Mouse (Mus musculus) lung, embryonic 16.5 days (tissue): ENCODE data around the gene Clec16a. TPM values are rescaled to one million over a fixed set of nuclear protein-coding genes. Genes with fewer than 3 reads are reported as not detected.

Experiments used
- ATAC-seq: fragments of 200-750 bp; cut with Nextera tagmentation; 2 replicates; pipeline ENCODE4 v1.8.0; 2017; ENCODE audit warnings: low read depth, mild to moderate bottlenecking, moderate library complexity
- H3K27ac ChIP-seq: fragments of 300-500 bp; sonication (generic); 2 replicates; pipeline ENCODE4 v1.5.1; 2014; ENCODE audit warnings: mild to moderate bottlenecking, control low read depth, low read length
- H3K27me3 ChIP-seq: fragments of 300-500 bp; sonication (generic); 2 replicates; pipeline ENCODE4 v1.6.1; 2014; ENCODE audit warnings: low read depth, low read length, mixed read lengths; ENCODE audit not compliant: control insufficient read depth, insufficient read depth
- H3K36me3 ChIP-seq: fragments of 300-500 bp; sonication (generic); 2 replicates; pipeline ENCODE4 v1.6.1; 2014; ENCODE audit warnings: low read length; ENCODE audit not compliant: control insufficient read depth, insufficient read depth
- H3K4me1 ChIP-seq: fragments of 300-500 bp; sonication (generic); replicated peaks from 2 replicates; pipeline ENCODE4 v1.6.1; 2014; ENCODE audit warnings: low read length, mixed read lengths; ENCODE audit not compliant: control insufficient read depth, insufficient read depth
- H3K4me2 ChIP-seq: fragments of 300-500 bp; sonication (generic); 2 replicates; pipeline ENCODE4 v1.6.1; 2014; ENCODE audit warnings: low read depth, low read length, control low read depth
- H3K4me3 ChIP-seq: fragments of 300-500 bp; sonication (generic); 2 replicates; pipeline ENCODE4 v1.5.1; 2014; ENCODE audit warnings: mild to moderate bottlenecking, low read length, control low read depth
- H3K9ac ChIP-seq: fragments of 300-500 bp; sonication (generic); 2 replicates; pipeline ENCODE4 v1.6.1; 2014; ENCODE audit warnings: low read length, control low read depth
- H3K9me3 ChIP-seq: fragments of 300-500 bp; sonication (generic); 2 replicates; pipeline ENCODE4 v1.6.1; 2016; ENCODE audit warnings: low read length; ENCODE audit not compliant: control insufficient read depth
- WGBS: fragments of 180-500 bp; shearing (Covaris S2); extraction: QIAGEN DNeasy Blood & Tissue Kit; methylation state at CpG from one replicate; pipeline ENCODE4 v1.1.7; 2014; 5-methylcytosine and 5-hydroxymethylcytosine counted together
- polyA plus RNA-seq: library from polyadenylated mRNA; unstranded; fragments of >200 nt; fragmentation: Nextera tagmentation; extraction: Ambion mirVana; gene quantifications from 2 replicates; pipeline ENCODE4 v1.2.1, GENCODE M21; 2015

Gene Clec16a
- polyA plus RNA-seq, 1 experiment from 2014 or later: 27.3 TPM

DNA sequence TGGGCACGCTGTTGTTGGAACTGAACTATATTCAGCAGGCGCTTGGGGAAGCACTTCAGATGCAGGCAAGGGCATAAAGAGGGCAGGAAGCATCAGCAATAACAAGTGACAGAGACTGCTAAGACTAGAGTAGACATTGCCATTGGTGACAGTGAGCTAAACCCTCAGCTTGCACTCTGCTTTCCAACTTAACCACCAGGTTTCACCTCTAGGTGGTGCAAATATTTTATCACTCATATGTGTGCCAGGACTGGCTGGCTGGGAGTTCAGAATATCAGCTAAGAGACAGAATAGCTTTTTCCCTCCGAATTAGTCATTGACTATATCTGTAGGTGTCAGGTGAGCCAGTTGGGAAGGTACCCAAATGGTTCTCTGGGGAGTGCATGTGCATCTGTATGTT lies 41.4 kb downstream of the Clec16a start:
- no peak for ATAC-seq
- H3K27me3 ChIP-seq: no peaks in the 10 kb centered on the region
- H3K4me2 ChIP-seq: no peak overlapping the region
- peaks cover 2% of the 10 kb centered on the region for H3K36me3 ChIP-seq
- WGBS: 75% methylated on average over 3 of the region's 3 CpGs
- no peaks in the 10 kb centered on the region for H3K4me1 ChIP-seq
- no peak overlapping the region for H3K4me3 ChIP-seq
- no peaks in the 10 kb centered on the region for H3K9me3 ChIP-seq
- no peak overlapping the region for H3K27ac ChIP-seq
- H3K9ac ChIP-seq: no peak overlapping the region

DNA sequence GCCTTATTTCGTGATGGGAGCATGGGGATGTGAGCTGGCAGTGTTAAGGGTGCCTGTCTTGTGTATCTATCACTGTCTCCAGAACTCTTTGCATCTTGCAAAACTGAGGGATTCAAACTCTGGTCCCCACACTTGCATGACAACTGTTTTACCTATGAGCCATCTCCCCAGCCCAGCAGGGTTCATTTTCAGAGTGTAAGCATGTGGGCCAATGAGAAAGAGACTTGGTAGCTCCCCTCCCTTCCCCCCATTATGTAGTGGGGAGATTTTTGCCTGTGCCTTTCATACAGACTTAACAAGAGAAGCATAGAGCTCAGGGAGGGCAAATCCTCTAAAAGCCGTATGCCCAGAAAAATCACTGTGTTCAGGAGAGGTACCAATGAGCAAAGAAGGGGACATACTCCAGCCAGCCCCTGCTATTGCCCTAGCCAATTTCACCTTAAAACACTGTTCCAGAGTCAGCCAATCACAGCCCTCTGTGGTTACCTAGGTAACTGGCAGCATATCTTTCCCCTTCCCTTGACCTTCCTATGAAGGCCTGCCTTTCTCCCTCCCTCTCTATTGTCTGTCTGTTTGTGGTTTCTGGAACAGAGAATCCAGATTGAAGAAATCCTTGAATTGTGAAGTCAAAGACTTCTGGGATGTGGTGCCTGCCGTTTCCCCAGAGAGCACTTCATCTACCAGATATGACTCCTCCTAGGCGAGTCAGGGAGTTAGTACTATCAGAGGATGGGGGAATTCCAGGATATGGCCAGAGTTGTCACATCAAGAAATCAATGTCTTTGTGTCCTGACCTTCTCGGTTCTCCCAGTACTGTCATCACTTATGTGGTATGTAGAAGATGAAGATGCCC lies 55.0 kb downstream of the Clec16a start:
- no peak for ATAC-seq
- H3K4me2 ChIP-seq: no peak overlapping the region
- no peak overlapping the region for H3K9ac ChIP-seq
- no peaks in the 10 kb centered on the region for H3K9me3 ChIP-seq
- 64% methylated on average over 5 of the region's 5 CpGs for WGBS
- H3K4me1 ChIP-seq: no peaks in the 10 kb centered on the region
- H3K27me3 ChIP-seq: no peaks in the 10 kb centered on the region
- H3K36me3 ChIP-seq: peaks cover 7% of the 10 kb centered on the region
- H3K27ac ChIP-seq: no peak overlapping the region
- no peak overlapping the region for H3K4me3 ChIP-seq

DNA sequence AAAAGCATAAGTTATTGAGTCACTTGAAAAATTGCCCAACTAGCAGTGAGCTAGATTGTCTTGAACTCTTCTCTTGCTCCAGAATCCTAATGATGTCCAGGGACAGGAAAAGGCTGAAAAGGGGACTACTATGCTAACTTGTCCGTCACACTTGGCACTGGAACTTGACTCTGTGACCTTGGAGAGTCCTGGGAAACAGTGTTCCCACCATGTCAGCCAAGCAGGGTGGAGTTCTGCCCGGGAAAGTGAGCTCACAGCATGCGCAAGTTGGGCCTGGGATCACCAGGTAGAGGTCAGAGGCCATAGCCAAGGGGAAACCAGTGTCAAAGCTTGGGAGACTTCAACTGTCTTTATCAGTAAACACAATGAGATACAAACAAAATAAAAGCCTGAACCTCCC lies 62.7 kb downstream of the Clec16a start:
- H3K4me3 ChIP-seq: no peak overlapping the region

DNA sequence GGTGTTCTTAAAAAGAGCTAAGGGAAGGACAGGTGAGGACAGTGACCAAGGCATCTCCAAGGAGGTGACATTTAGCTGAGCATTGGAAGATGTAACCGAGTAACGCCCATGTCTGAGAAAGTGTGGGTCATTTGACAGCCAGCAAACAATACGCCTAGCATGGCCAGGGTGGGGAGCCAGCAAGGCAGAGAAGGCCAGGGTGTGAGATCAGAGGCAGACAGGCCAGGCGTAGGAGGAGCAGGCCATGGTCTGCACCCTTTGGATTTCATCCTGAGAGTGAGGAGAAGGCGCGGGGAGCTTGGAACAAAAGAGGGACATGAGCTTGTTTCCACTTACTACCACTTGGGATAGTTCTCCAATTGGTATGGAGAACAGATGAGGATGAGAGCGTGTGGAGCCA lies 64.8 kb downstream of the Clec16a start:
- Histone ChIP-seq H3K27ac (no peak overlapping the region), H3K4me2 (no peak overlapping the region), H3K4me3 (no peak overlapping the region), H3K36me3 (peaks cover 2% of the 10 kb centered on the region), H3K27me3 (no peaks in the 10 kb centered on the region), H3K9me3 (no peaks in the 10 kb centered on the region), H3K9ac (no peak overlapping the region), H3K4me1 (no peaks in the 10 kb centered on the region)
- 85% methylated on average over 7 of the region's 7 CpGs for WGBS
- ATAC-seq: no peak

More for the DNA sequence above, 62.7 kb downstream of the Clec16a start:
- no peak for ATAC-seq
- Histone ChIP-seq H3K36me3 (no peaks in the 10 kb centered on the region; the same call in 1 of the 2 replicates), H3K4me2 (no peak overlapping the region), H3K4me1 (no peaks in the 10 kb centered on the region), H3K27ac (no peak overlapping the region), H3K27me3 (no peaks in the 10 kb centered on the region), H3K9me3 (no peaks in the 10 kb centered on the region), H3K9ac (no peak overlapping the region)
- 80% methylated on average over 3 of the region's 3 CpGs for WGBS

DNA sequence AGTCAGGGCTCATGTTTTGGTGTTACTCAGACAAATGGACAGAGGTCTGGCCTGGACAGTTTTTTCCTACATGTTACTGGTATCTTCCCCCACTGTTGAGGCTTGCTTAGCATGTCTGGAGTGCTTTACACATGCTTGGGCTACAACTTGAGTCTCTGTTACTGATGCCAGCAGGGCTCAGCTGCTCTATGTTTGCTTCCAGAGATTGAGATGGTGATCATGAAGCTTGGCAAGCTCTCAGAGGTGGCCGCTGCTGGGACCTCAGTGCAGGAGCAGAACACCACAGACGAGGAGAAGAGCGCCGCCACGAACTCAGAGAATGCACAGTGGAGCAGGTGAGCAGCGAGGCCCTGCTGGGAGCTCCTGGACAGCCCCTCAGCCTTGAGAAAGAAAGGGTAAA lies 65.7 kb downstream of the Clec16a start:
- Histone ChIP-seq H3K4me2 (no peak overlapping the region), H3K27ac (no peak overlapping the region), H3K4me3 (no peak overlapping the region), H3K36me3 (peaks cover 2% of the 10 kb centered on the region), H3K9me3 (no peaks in the 10 kb centered on the region), H3K4me1 (no peaks in the 10 kb centered on the region), H3K27me3 (no peaks in the 10 kb centered on the region), H3K9ac (no peak overlapping the region)
- WGBS: 85% methylated on average over 6 of the region's 6 CpGs
- no peak for ATAC-seq

DNA sequence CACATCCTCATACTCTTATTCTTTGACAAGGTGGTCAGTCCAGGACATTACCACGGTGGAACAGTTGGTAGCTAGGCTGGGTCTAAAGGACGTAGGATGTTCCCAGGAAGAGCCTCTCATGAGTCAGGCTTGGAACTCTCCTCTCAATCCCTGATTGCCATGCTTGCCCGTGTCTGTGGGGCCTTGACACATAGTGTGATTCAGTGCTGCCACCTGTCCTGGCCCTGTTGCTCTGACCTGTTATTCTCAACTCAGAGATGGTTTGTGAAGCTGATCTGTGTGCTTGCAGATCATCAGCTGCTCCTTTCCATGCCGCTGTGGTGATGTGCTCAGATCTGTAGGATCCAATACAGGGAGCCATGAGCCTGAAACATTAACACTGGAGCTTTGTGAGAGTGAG lies 66.2 kb downstream of the Clec16a start:
- Histone ChIP-seq H3K4me3 (no peak overlapping the region), H3K4me1 (no peaks in the 10 kb centered on the region), H3K27me3 (no peaks in the 10 kb centered on the region), H3K36me3 (peaks cover 2% of the 10 kb centered on the region), H3K9ac (no peak overlapping the region), H3K4me2 (no peak overlapping the region), H3K27ac (no peak overlapping the region), H3K9me3 (no peaks in the 10 kb centered on the region)
- ATAC-seq: no peak
- 78% methylated on average over 4 of the region's 4 CpGs for WGBS

DNA sequence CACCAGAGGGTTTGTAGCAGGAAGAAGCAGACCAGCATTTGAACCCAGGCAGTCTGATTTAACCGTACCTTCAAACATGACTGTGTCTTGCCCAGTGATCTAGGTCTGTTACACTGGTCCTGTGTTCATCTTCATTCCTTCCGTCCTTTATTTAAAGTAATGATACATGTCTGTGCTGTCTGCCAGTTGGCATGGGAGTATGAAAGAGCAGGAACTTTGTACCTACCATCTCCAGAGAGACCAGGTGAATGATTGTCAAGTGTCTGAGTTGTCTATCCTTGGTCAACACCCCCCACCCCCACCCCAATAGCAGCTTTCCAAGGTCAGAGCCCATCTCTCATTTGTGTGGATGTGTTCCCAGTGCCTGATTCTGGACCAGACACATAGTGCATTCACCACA lies 68.9 kb downstream of the Clec16a start:
- no peaks in the 10 kb centered on the region for H3K9me3 ChIP-seq
- H3K4me2 ChIP-seq: no peak overlapping the region
- H3K36me3 ChIP-seq: peaks cover 2% of the 10 kb centered on the region
- H3K4me1 ChIP-seq: no peaks in the 10 kb centered on the region
- ATAC-seq: no peak
- WGBS: 93% methylated on average over 2 of the region's 2 CpGs
- no peak overlapping the region for H3K4me3 ChIP-seq
- no peaks in the 10 kb centered on the region for H3K27me3 ChIP-seq
- H3K27ac ChIP-seq: no peak overlapping the region
- no peak overlapping the region for H3K9ac ChIP-seq

DNA sequence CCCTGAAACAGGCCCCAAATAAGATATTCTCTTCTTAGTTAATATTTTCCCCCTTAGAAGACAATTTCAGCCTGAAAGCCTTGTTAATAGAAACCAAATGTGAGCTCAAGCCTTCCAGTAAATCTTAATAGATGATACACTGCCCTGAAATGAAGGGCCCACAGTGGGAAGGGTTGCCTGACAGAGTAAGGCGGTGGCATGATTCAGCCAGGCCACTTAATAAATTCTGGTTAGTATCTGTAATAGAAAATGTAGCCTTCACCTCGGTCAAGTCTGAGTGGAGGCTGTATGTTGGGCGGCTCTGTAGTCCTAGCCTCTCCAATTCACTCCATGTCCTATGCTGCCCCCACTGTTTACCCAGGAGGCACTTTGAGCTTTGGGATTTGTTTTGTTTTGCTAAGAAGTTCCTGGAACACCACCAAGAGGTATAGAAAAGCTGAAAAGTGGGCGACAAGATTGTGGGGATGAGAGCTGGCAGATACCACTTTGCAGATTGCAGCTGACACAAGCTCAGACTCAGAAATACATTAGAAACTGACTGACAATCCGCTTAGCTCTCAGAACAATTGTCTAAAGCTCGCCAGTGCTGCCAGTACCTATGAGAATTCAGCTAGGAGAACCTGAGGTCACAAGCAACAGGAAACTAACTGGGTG lies 75.9 kb downstream of the Clec16a start:
- ATAC-seq: peak; percentile 46; the same call in 1 of the 2 replicates
- Histone ChIP-seq H3K27me3 (no peaks in the 10 kb centered on the region), H3K36me3 (no peaks in the 10 kb centered on the region), H3K27ac (peak overlapping the region; percentile 75), H3K9me3 (no peaks in the 10 kb centered on the region), H3K4me2 (no peak overlapping the region), H3K4me1 (peaks cover 10% of the 10 kb centered on the region), H3K9ac (no peak overlapping the region), H3K4me3 (no peak overlapping the region)
- 47% methylated on average over 6 of the region's 6 CpGs for WGBS

DNA sequence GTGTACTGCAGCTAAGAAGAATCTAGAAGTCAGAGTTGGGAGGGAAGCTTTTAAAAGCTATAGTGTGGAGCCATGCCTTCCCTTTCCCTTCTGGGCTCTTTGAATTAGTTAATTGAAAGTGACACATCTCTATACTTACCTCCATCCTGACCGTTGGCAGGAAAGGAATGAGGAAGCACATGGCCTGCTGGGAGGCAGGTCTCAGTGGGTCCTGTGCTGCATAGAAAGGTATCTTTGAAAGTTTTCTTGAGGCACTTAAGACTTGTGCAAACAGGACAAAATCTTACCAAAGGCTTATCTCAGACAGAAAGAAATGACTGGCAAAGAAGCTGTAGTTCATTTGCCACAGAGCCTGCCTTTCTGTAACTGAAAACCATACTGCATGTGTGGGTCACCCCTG lies 76.6 kb downstream of the Clec16a start:
- Histone ChIP-seq H3K4me3 (no peak overlapping the region), H3K4me1 (peaks cover 10% of the 10 kb centered on the region), H3K36me3 (no peaks in the 10 kb centered on the region), H3K27me3 (no peaks in the 10 kb centered on the region), H3K4me2 (no peak overlapping the region), H3K27ac (peak overlapping the region; percentile 75), H3K9me3 (no peaks in the 10 kb centered on the region), H3K9ac (no peak overlapping the region)
- ATAC-seq: peak; percentile 87
- WGBS: 23% methylated on average over 1 of the region's 1 CpGs
